Mouse (Mus musculus): ENCODE data around the gene Adgrd1. TPM values are rescaled to one million over a fixed set of nuclear protein-coding genes. Genes with fewer than 3 reads are reported as not detected.

Adgrd1 gene
- total and polyA plus RNA-seq, 3 experiments: 0.04 to 0.07 TPM; not detected in 1

DNA sequence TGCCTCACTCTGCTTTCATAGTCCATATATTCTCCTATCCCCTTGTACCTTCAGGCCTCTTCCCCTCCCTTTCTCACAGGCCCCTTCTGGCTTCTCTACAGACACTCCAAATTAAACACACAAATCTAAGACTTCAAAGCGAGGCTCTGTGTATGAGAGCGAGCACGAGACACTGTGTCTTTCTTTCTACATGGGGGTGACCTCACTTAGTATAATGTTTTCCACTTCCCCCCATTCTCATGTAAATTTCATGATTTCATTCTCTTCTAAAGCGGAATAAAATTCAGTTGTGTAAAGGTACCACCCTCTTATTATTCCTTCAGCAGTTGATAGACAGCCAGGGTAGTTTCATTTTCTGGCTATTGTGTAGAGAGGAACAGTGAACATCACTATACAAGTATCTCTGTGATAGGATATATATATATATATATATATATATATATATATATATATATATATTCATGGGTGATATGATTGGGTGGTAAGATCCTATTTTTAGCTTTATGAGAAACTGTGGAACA lies 21.1 kb downstream of the Adgrd1 start:
- H3K4me2 ChIP-seq (ENCODE audit: insufficient read depth, low read depth, poor library complexity, severe bottlenecking): no peak overlapping the region
- H3K9me3 ChIP-seq (replicated peaks; ENCODE audit: low read length): peaks cover 15% of the 10 kb centered on the region
- dilution Hi-C loops (cut with MboI; ENCODE audit: extremely low pct_ligation_motif_present, extremely low pct_unique_long_range_greater_than_20kb, low sequenced_read_pairs): no loop called here
- no peak overlapping the region for H3K9ac ChIP-seq (ENCODE audit: insufficient read depth, low read depth)
- no peaks in the 10 kb centered on the region for H3K36me3 ChIP-seq (replicated peaks in 1 of 2; ENCODE audit: control insufficient read depth in 1 of 2, insufficient read depth in 1 of 2, low read length in 1 of 2)
- H3K27ac ChIP-seq (ENCODE audit: insufficient read depth, low read depth): no peak overlapping the region
- TF ChIP-seq RAD21 (IDR thresholded peaks at IDR 0.05; ENCODE audit: low read depth, low read length) (no peak), ZC3H11A (IDR thresholded peaks at IDR 0.05; ENCODE audit: low read depth, low read length) (no peak), ZMIZ1 (IDR thresholded peaks at IDR 0.05; ENCODE audit: low read depth, low read length) (no peak), MAFK (IDR thresholded peaks at IDR 0.05; ENCODE audit: insufficient replicate concordance, low read length) (no peak), USF2 (conservative IDR thresholded peaks at IDR 0.05; ENCODE audit: low read depth, low read length) (no peak)
- H3K79me2 ChIP-seq (replicated peaks; ENCODE audit: control insufficient read depth, extremely low read depth, insufficient read depth, poor library complexity, severe bottlenecking): no peaks in the 10 kb centered on the region
- peaks cover 12% of the 10 kb centered on the region for H3K27me3 ChIP-seq (replicated peaks)
- in situ Hi-C loops (cut with MboI; ENCODE audit: low pct_ligation_motif_present, low pct_unique_long_range_greater_than_20kb, low sequenced_read_pairs): no loop called here
- H3K4me3 ChIP-seq (replicated peaks in 1 of 3; ENCODE audit: low read depth in 2 of 3, low read length in 2 of 3, poor library complexity in 1 of 3): no peak overlapping the region
- no peak for DNase-seq (ENCODE audit: extremely low read depth)
- H3K4me1 ChIP-seq (ENCODE audit: control insufficient read depth in 1 of 2, insufficient read depth in 2 of 2): no peaks in the 10 kb centered on the region

DNA sequence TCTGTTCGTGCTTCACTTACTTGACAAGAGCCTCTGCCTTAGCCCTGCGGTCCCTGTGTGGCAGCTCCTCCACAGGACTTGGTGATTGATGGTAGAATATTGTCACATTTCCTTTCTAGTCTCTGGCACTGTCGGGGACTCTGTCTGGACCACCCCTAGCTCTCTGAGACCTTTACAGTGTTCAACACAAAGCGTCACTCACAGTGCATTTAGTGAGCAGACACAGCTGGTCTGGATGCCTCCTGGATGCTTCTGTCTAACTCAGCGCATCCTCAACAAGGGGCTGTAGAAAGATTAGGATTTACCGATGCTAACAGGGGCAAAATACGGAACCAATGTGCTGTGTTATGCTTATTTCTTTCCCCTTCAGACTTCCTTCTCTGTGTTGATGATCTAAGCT lies 22.0 kb downstream of the Adgrd1 start:
- dilution Hi-C loops (cut with MboI; ENCODE audit: extremely low pct_ligation_motif_present, extremely low pct_unique_long_range_greater_than_20kb, low sequenced_read_pairs): no loop called here

DNA sequence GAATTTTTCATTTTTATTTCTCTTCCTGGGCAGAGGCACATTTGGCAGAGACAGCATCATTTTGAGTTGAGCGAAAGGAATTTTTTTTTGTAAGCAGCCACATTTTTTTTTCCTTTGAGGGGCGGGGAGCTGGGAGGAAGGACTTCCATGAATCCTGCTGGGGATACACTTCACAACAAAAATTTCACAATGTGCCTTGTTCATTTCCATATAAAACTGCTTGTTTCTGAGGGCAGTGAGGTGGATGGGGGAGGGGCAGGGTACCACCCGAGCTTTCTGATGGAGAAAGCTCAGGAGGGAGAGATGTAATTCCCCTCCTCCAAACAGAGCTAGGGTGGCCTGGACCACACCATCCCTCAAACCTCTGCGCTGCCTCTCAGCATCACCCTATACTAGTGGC lies 22.6 kb downstream of the Adgrd1 start:
- no peaks in the 10 kb centered on the region for H3K79me2 ChIP-seq (replicated peaks; ENCODE audit: control insufficient read depth, extremely low read depth, insufficient read depth, poor library complexity, severe bottlenecking)
- in situ Hi-C loops (cut with MboI; ENCODE audit: low pct_ligation_motif_present, low pct_unique_long_range_greater_than_20kb, low sequenced_read_pairs) (no loop called here), dilution Hi-C loops (cut with MboI; ENCODE audit: extremely low pct_ligation_motif_present, extremely low pct_unique_long_range_greater_than_20kb, low sequenced_read_pairs) (no loop called here)
- no peaks in the 10 kb centered on the region for H3K4me1 ChIP-seq (ENCODE audit: control insufficient read depth in 1 of 2, insufficient read depth in 2 of 2)
- no peak for TF ChIP-seq EP300 (IDR thresholded peaks at IDR 0.05; ENCODE audit: low read length)
- TF ChIP-seq MAFK (IDR thresholded peaks at IDR 0.05; ENCODE audit: insufficient replicate concordance, low read length): no peak
- no peak for TF ChIP-seq MAX (IDR thresholded peaks at IDR 0.05; ENCODE audit: low read length)
- no peak for TF ChIP-seq POLR2AphosphoS2 (IDR thresholded peaks at IDR 0.05; ENCODE audit: low read depth, low read length)
- TF ChIP-seq GABPA (IDR thresholded peaks at IDR 0.05; ENCODE audit: insufficient replicate concordance, low read depth, low read length): no peak
- TF ChIP-seq MAZ (IDR thresholded peaks at IDR 0.05; ENCODE audit: low read depth, low read length): no peak
- no peak for TF ChIP-seq IRF4 (IDR thresholded peaks at IDR 0.05; ENCODE audit: low read depth, low read length)
- TF ChIP-seq ZC3H11A (IDR thresholded peaks at IDR 0.05; ENCODE audit: low read depth, low read length): no peak
- no peak for TF ChIP-seq ZNF384 (IDR thresholded peaks at IDR 0.05; ENCODE audit: low read depth, low read length)
- H3K36me3 ChIP-seq (replicated peaks in 1 of 2; ENCODE audit: control insufficient read depth in 1 of 2, insufficient read depth in 1 of 2, low read length in 1 of 2): no peaks in the 10 kb centered on the region
- H3K9me3 ChIP-seq (replicated peaks; ENCODE audit: low read length): peaks cover 17% of the 10 kb centered on the region
- no peak overlapping the region for H3K9ac ChIP-seq (ENCODE audit: insufficient read depth, low read depth)
- DNase-seq (ENCODE audit: extremely low read depth): no peak
- no peak overlapping the region for H3K27ac ChIP-seq (ENCODE audit: insufficient read depth, low read depth)
- no peak overlapping the region for H3K4me3 ChIP-seq (replicated peaks in 1 of 3; ENCODE audit: low read depth in 2 of 3, low read length in 2 of 3, poor library complexity in 1 of 3)
- H3K27me3 ChIP-seq (replicated peaks): peaks cover 10% of the 10 kb centered on the region
- H3K4me2 ChIP-seq (ENCODE audit: insufficient read depth, low read depth, poor library complexity, severe bottlenecking): no peak overlapping the region

More for the DNA sequence above, 22.0 kb downstream of the Adgrd1 start:
- Histone ChIP-seq H3K9ac (ENCODE audit: insufficient read depth, low read depth) (no peak overlapping the region), H3K27me3 (replicated peaks) (peaks cover 12% of the 10 kb centered on the region), H3K9me3 (replicated peaks; ENCODE audit: low read length) (peaks cover 17% of the 10 kb centered on the region), H3K27ac (ENCODE audit: insufficient read depth, low read depth) (no peak overlapping the region), H3K79me2 (replicated peaks; ENCODE audit: control insufficient read depth, extremely low read depth, insufficient read depth, poor library complexity, severe bottlenecking) (no peaks in the 10 kb centered on the region), H3K4me3 (replicated peaks in 1 of 3; ENCODE audit: low read depth in 2 of 3, low read length in 2 of 3, poor library complexity in 1 of 3) (no peak overlapping the region), H3K4me2 (ENCODE audit: insufficient read depth, low read depth, poor library complexity, severe bottlenecking) (no peak overlapping the region), H3K36me3 (replicated peaks in 1 of 2; ENCODE audit: control insufficient read depth in 1 of 2, insufficient read depth in 1 of 2, low read length in 1 of 2) (no peaks in the 10 kb centered on the region), H3K4me1 (ENCODE audit: control insufficient read depth in 1 of 2, insufficient read depth in 2 of 2) (no peaks in the 10 kb centered on the region)
- DNase-seq (ENCODE audit: extremely low read depth): no peak
- in situ Hi-C loops (cut with MboI; ENCODE audit: low pct_ligation_motif_present, low pct_unique_long_range_greater_than_20kb, low sequenced_read_pairs): no loop called here
- no peak for TF ChIP-seq POLR2AphosphoS2 (IDR thresholded peaks at IDR 0.05; ENCODE audit: low read depth, low read length)
- TF ChIP-seq ELF1 (IDR thresholded peaks at IDR 0.05; ENCODE audit: low read depth, low read length): no peak
